Mouse (Mus musculus) liver, embryonic 16.5 days (tissue): Measurements from ENCODE around the gene Ces2h. TPM values are rescaled to one million over a fixed set of nuclear protein-coding genes. Genes with fewer than 3 reads are reported as not detected.

Experiments used
- ATAC-seq: fragments of 200-750 bp; cut with Nextera tagmentation; 2 replicates; pipeline ENCODE4 v1.8.0; 2017; ENCODE audit warnings: low read depth, mild to moderate bottlenecking, moderate number of reproducible peaks, moderate library complexity
- H3K27ac ChIP-seq: fragments of 300-500 bp; sonication (generic); 2 replicates; pipeline ENCODE4 v1.5.1; 2014; ENCODE audit warnings: mild to moderate bottlenecking, low read length
- H3K27me3 ChIP-seq: fragments of 300-500 bp; sonication (generic); 2 replicates; pipeline ENCODE4 v1.6.1; 2014; ENCODE audit warnings: low read depth, low read length, mixed read lengths; ENCODE audit not compliant: control insufficient read depth, insufficient read depth
- H3K36me3 ChIP-seq: fragments of 300-500 bp; sonication (generic); 2 replicates; pipeline ENCODE4 v1.6.1; 2014; ENCODE audit warnings: mild to moderate bottlenecking; ENCODE audit not compliant: control insufficient read depth, insufficient read depth
- H3K4me1 ChIP-seq: fragments of 300-500 bp; sonication (generic); 2 replicates; pipeline ENCODE4 v1.6.1; 2014; ENCODE audit warnings: low read depth, low read length, mixed read lengths; ENCODE audit not compliant: control insufficient read depth
- H3K4me2 ChIP-seq: fragments of 300-500 bp; sonication (generic); 2 replicates; pipeline ENCODE4 v1.6.1; 2014; ENCODE audit warnings: low read depth, low read length, mixed read lengths
- H3K4me3 ChIP-seq: fragments of 300-500 bp; sonication (generic); 2 replicates; pipeline ENCODE4 v1.5.1; 2014; ENCODE audit warnings: low read depth, mild to moderate bottlenecking, low read length
- H3K9ac ChIP-seq: fragments of 300-500 bp; sonication (generic); 2 replicates; pipeline ENCODE4 v1.6.1; 2014; ENCODE audit warnings: low read depth, low read length
- H3K9me3 ChIP-seq: fragments of 300-500 bp; sonication (generic); replicated peaks from 2 replicates; pipeline ENCODE4 v1.6.1; 2016; ENCODE audit warnings: low read length; ENCODE audit not compliant: control insufficient read depth
- WGBS: fragments of 180-500 bp; shearing (Covaris S2); extraction: QIAGEN DNeasy Blood & Tissue Kit; methylation state at CpG from one replicate; pipeline ENCODE4 v1.1.7; 2014; ENCODE audit not compliant: insufficient replicate concordance; 5-methylcytosine and 5-hydroxymethylcytosine counted together
- polyA plus RNA-seq: library from polyadenylated mRNA; unstranded; fragments of >200 nt; fragmentation: Nextera tagmentation; extraction: Ambion mirVana; gene quantifications from 2 replicates; pipeline ENCODE4 v1.2.1, GENCODE M21; 2015

Gene Ces2h
- not detected in 2 replicates for polyA plus RNA-seq

- H3K27ac ChIP-seq = no peak within 1 kb of the TSS
Measured at GRCm38 (mm10) chr8:105000586-105000985, at the start of gene Ces2h. TSS of gene Ces2h (plus strand) at chr8:105000853.

GRCm38 (mm10) chr8:104961537-104961961, 39.1 kb upstream of the Ces2h start, which contains the start of gene Ces2g:
TSS of gene Ces2g (plus strand) at chr8:104961718.
- Histone ChIP-seq H3K4me1 (peaks cover 21% of the 10 kb centered on the region), H3K36me3 (peaks cover 11% of the 10 kb centered on the region), H3K9me3 (no peaks in the 10 kb centered on the region), H3K9ac (peak within 1 kb of the TSS; percentile 68), H3K27ac (peak within 1 kb of the TSS; percentile 93), H3K4me2 (peak within 1 kb of the TSS; percentile 69), H3K27me3 (no peaks in the 10 kb centered on the region), H3K4me3 (peak within 1 kb of the TSS; percentile 62)
- ATAC-seq = peak; percentile 38
- WGBS = 28% methylated on average over 5 of the region's 5 CpGs

More at GRCm38 (mm10) chr8:105000586-105000985, at the start of gene Ces2h:
- no peak within 1 kb of the TSS for H3K4me3 ChIP-seq
- WGBS = 60% methylated on average over 7 of the region's 7 CpGs
- no peaks in the 10 kb centered on the region for H3K4me1 ChIP-seq
- ATAC-seq = peak; percentile 39; the same call in 1 of the 2 replicates
- H3K9ac ChIP-seq = no peak within 1 kb of the TSS
- no peaks in the 10 kb centered on the region for H3K36me3 ChIP-seq
- no peak within 1 kb of the TSS for H3K4me2 ChIP-seq
- no peaks in the 10 kb centered on the region for H3K9me3 ChIP-seq
- H3K27me3 ChIP-seq = no peaks in the 10 kb centered on the region

DNA sequence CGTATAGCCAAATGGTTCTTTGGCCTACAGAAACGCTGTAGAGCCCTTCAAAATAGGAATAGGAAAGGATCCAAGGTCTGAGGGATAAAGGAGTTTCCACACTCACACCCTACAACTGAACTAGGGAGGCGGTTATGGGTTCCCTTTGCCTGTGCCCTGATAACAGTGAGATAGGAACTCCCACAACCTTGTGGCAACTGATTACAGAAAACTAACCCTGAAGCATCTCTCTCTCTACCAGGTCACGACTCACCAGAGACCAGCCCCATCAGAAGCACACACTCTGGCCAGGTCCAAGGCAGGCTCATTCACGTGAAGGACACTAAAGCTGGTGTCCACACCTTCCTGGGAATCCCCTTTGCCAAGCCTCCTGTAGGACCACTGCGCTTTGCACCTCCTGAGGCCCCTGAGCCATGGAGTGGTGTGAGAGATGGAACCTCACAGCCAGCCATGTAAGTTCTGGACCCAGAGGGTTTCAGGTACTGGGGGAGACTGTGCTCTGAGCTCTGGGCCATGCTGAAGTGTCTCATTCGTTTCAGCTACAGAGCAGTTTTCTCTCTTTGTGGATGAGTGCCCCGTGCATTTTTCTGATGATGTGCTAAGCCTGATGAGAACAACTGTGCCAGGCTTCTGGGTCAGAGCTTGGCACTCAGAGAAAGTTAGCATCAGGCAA, 38.3 kb upstream of the Ces2h start:
- peak; percentile 97 for ATAC-seq

DNA sequence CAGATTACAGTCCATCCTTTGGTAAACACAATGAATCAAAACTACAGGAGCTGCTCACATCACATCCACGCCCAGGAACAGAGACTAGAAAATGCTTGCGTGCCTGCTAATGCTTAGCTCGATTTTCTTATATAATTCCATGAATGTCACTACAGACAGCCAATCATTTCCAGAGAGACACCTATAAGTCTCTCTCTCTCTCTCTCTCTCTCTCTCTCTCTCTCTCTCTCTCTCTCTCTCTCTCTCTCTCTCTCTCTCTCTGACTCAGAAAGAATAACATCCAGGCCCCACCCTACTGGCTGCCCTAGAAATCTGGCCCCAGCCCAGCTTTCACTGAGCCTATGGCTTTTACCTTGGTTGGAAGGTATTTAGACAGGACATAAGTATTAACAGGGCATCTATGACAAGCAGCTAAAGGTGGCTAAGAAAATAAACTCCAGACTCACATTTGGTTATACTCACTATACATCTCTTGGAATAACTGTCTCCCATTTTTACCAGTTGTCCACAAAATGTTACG, 37.2 kb upstream of the Ces2h start:
- peak overlapping the region; percentile 87 for H3K27ac ChIP-seq

More for the DNA sequence above, 38.3 kb upstream of the Ces2h start:
- no peaks in the 10 kb centered on the region for H3K27me3 ChIP-seq
- H3K36me3 ChIP-seq = peaks cover 19% of the 10 kb centered on the region
- H3K4me3 ChIP-seq = peak overlapping the region; percentile 62
- peak overlapping the region; percentile 87 for H3K27ac ChIP-seq
- H3K9me3 ChIP-seq = no peaks in the 10 kb centered on the region
- H3K4me1 ChIP-seq = peaks cover 21% of the 10 kb centered on the region
- H3K4me2 ChIP-seq = peak overlapping the region; percentile 69
- WGBS = 23% methylated on average over 8 of the region's 8 CpGs
- H3K9ac ChIP-seq = peak overlapping the region; percentile 68

GRCm38 (mm10) chr8:104984126-104984525, 16.5 kb upstream of the Ces2h start:
- no peak overlapping the region for H3K9ac ChIP-seq
- WGBS = 55% methylated on average over 5 of the region's 5 CpGs
- H3K27ac ChIP-seq = no peak overlapping the region
- H3K36me3 ChIP-seq = no peaks in the 10 kb centered on the region
- H3K4me2 ChIP-seq = no peak overlapping the region
- H3K9me3 ChIP-seq = no peaks in the 10 kb centered on the region
- H3K4me3 ChIP-seq = no peak overlapping the region
- no peaks in the 10 kb centered on the region for H3K27me3 ChIP-seq
- H3K4me1 ChIP-seq = no peaks in the 10 kb centered on the region
- no peak for ATAC-seq

More for the DNA sequence above, 37.2 kb upstream of the Ces2h start:
- Histone ChIP-seq H3K4me2 (peak overlapping the region; percentile 69), H3K27me3 (no peaks in the 10 kb centered on the region), H3K4me3 (peak overlapping the region; percentile 62), H3K9ac (peak overlapping the region; percentile 68), H3K4me1 (peaks cover 21% of the 10 kb centered on the region), H3K36me3 (peaks cover 29% of the 10 kb centered on the region), H3K9me3 (no peaks in the 10 kb centered on the region)
- WGBS = 57% methylated on average over 4 of the region's 4 CpGs
- no peak for ATAC-seq

GRCm38 (mm10) chr8:104984942-104985341, 15.7 kb upstream of the Ces2h start:
- H3K9me3 ChIP-seq = no peaks in the 10 kb centered on the region
- WGBS = 78% methylated on average over 2 of the region's 2 CpGs
- no peak overlapping the region for H3K27ac ChIP-seq
- no peaks in the 10 kb centered on the region for H3K36me3 ChIP-seq
- no peaks in the 10 kb centered on the region for H3K4me1 ChIP-seq
- H3K9ac ChIP-seq = no peak overlapping the region
- ATAC-seq = no peak
- no peak overlapping the region for H3K4me2 ChIP-seq
- no peaks in the 10 kb centered on the region for H3K27me3 ChIP-seq
- H3K4me3 ChIP-seq = no peak overlapping the region

- Histone ChIP-seq H3K36me3 (no peaks in the 10 kb centered on the region), H3K27ac (no peak overlapping the region), H3K4me3 (no peak overlapping the region), H3K4me1 (no peaks in the 10 kb centered on the region), H3K27me3 (no peaks in the 10 kb centered on the region), H3K9ac (no peak overlapping the region), H3K9me3 (no peaks in the 10 kb centered on the region), H3K4me2 (no peak overlapping the region)
- ATAC-seq = no peak
- 61% methylated on average over 6 of the region's 6 CpGs for WGBS
Measured at GRCm38 (mm10) chr8:104998191-104998590, 2.5 kb upstream of the Ces2h start.

DNA sequence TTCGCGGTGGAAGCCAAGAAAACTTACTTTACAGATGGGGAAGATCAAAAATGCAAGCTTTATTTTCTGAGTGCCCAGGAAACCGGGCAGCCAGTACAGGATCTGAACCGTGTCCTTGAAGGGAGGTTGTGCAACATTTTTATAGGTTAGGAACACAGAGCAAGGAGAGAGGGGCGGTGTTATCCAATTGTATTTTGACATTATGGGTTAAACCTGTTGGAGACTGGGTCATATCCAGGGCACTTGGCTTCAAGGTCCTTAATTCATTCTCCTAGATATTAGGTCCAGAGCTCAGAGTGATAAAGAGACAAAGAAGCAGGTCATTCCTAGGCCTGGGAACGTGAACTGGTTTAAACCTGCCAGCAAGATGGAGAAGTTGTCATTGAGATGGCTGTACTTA, 1.5 kb upstream of the Ces2h start:
- H3K9ac ChIP-seq = no peak overlapping the region
- H3K27me3 ChIP-seq = no peaks in the 10 kb centered on the region
- 61% methylated on average over 6 of the region's 6 CpGs for WGBS
- no peaks in the 10 kb centered on the region for H3K9me3 ChIP-seq
- H3K36me3 ChIP-seq = no peaks in the 10 kb centered on the region
- no peak overlapping the region for H3K27ac ChIP-seq
- no peaks in the 10 kb centered on the region for H3K4me1 ChIP-seq
- ATAC-seq = no peak
- no peak overlapping the region for H3K4me3 ChIP-seq
- no peak overlapping the region for H3K4me2 ChIP-seq

DNA sequence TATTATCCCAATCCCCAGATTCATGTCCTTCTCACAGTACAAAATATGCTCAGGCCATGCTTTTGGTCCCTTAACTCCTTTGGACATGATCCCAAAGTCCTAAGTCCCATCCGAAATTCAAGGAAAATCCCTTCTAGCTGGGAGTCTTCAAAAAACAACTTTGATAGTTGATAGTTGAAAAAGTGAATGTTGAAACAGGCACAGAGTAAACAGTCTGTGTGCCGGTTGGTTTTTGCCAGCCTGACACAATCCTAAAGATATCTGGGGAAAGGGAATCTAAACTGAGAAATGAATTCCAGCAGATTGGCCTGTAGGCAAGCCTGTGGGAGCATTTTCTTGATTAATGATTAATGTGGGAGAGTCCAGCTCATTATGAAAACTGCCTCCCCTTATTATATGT, 9.3 kb downstream of the Ces2h start:
- no peaks in the 10 kb centered on the region for H3K27me3 ChIP-seq
- H3K4me1 ChIP-seq = no peaks in the 10 kb centered on the region
- peak; percentile 48; the same call in 1 of the 2 replicates for ATAC-seq
- H3K9me3 ChIP-seq = no peaks in the 10 kb centered on the region
- H3K27ac ChIP-seq = 0 out of 2 replicates have a peak overlapping the region, but pooled peaks have one; percentile 5
- H3K4me2 ChIP-seq = no peak overlapping the region
- 55% methylated on average over 2 of the region's 2 CpGs for WGBS
- H3K4me3 ChIP-seq = no peak overlapping the region
- no peak overlapping the region for H3K9ac ChIP-seq
- H3K36me3 ChIP-seq = no peaks in the 10 kb centered on the region
